18 mouse cellular contexts compared by ENCODE assay signal in genomic region chr2:108919500-108920045, GRCm38 (mm10).
"Had no signal": no experiment of that assay in that cellular context is flagged by ENCODE, and none has a peak within 500 bp of the region (broad histone marks: within the 10 kb centered on the region; RNA-seq: fewer than 3 reads in every experiment).

No protein-coding gene starts in this region.

- ATAC-seq: midbrain, embryonic 16.5 days had no signal

- H3K27ac ChIP-seq: limb, embryonic 12.5 days; limb, embryonic 15.5 days; liver, embryonic 13.5 days; macrophage; midbrain, embryonic 13.5 days; neural tube, embryonic 13.5 days had no signal

- H3K27me3 ChIP-seq: limb, embryonic 12.5 days; limb, embryonic 15.5 days; liver, embryonic 13.5 days; midbrain, embryonic 13.5 days; neural tube, embryonic 13.5 days had no signal

- H3K9ac ChIP-seq: limb, embryonic 12.5 days; limb, embryonic 15.5 days; liver, embryonic 13.5 days; lung, embryonic 14.5 days; midbrain, embryonic 13.5 days; neural tube, embryonic 13.5 days had no signal

- DNase-seq: kidney, adult 18-20 months; kidney, adult 9 months; kidney, postnatal 14 days; kidney, postnatal 4 days; left cerebral cortex, postnatal 4 days; liver, embryonic 13.5 days; retina, postnatal 1 day; thymus, adult 2 months; thymus, postnatal 14 days; thymus, postnatal 4 days had no signal

- H3K4me2 ChIP-seq: limb, embryonic 12.5 days; limb, embryonic 15.5 days; liver, embryonic 13.5 days; lung, embryonic 14.5 days; midbrain, embryonic 13.5 days; neural tube, embryonic 13.5 days had no signal

- H3K4me3 ChIP-seq: limb, embryonic 12.5 days; limb, embryonic 15.5 days; liver, embryonic 13.5 days; midbrain, embryonic 13.5 days; myocyte; neural tube, embryonic 13.5 days had no signal

- H3K36me3 ChIP-seq: limb, embryonic 12.5 days; limb, embryonic 15.5 days; liver, embryonic 13.5 days; midbrain, embryonic 13.5 days; neural tube, embryonic 13.5 days had no signal

- H3K4me1 ChIP-seq: limb, embryonic 12.5 days; limb, embryonic 15.5 days; liver, embryonic 13.5 days; midbrain, embryonic 13.5 days; neural tube, embryonic 13.5 days had no signal

- H3K9me3 ChIP-seq: limb, embryonic 12.5 days; limb, embryonic 15.5 days; liver, embryonic 13.5 days; midbrain, embryonic 13.5 days; neural tube, embryonic 13.5 days had no signal
